Mouse (Mus musculus) frontal cortex, postnatal 10 days (tissue): ENCODE results near the gene Elk4.

ENCODE experiments used
- DNase-seq, 2 experiments: peaks; one replicate each; pipeline ENCODE4 v3.0.0; 2022; ENCODE audit warnings: low spot score in 2 of 2, mixed read lengths in 1 of 2

The Elk4 gene

GRCm38 (mm10) chr1:132007282-132007815, at the start of gene Elk4:
Gene Elk4 (plus strand): TSS chr1:132007607.
- peak; percentile 75 to 87 for DNase-seq

- no peak for DNase-seq
Measured at GRCm38 (mm10) chr1:131961004-131961403, 46.4 kb upstream of the Elk4 start.

- no peak for DNase-seq
Measured at GRCm38 (mm10) chr1:131962606-131963084, 44.8 kb upstream of the Elk4 start, which contains the start of gene Slc45a3. Gene Slc45a3 (plus strand): TSS chr1:131962967.

GRCm38 (mm10) chr1:131963085-131963951, 44.1 kb upstream of the Elk4 start:
- no peak for DNase-seq

GRCm38 (mm10) chr1:131964100-131964499, 43.3 kb upstream of the Elk4 start:
- DNase-seq = no peak

GRCm38 (mm10) chr1:131964580-131964979, 42.8 kb upstream of the Elk4 start:
- DNase-seq = no peak

- no peak for DNase-seq
Measured at GRCm38 (mm10) chr1:131965818-131966217, 41.6 kb upstream of the Elk4 start.

GRCm38 (mm10) chr1:131967336-131967735, 40.1 kb upstream of the Elk4 start:
- no peak for DNase-seq

- no peak for DNase-seq
Measured at GRCm38 (mm10) chr1:131968556-131968955, 38.9 kb upstream of the Elk4 start.

GRCm38 (mm10) chr1:131968983-131969382, 38.4 kb upstream of the Elk4 start:
- DNase-seq = no peak

- no peak for DNase-seq
Measured at GRCm38 (mm10) chr1:131969825-131970224, 37.6 kb upstream of the Elk4 start.

- DNase-seq = no peak
Measured at GRCm38 (mm10) chr1:131970322-131970660, 37.1 kb upstream of the Elk4 start.

GRCm38 (mm10) chr1:131970661-131971520, 36.5 kb upstream of the Elk4 start:
- no peak for DNase-seq

GRCm38 (mm10) chr1:131971771-131972497, 35.5 kb upstream of the Elk4 start:
- no peak for DNase-seq

GRCm38 (mm10) chr1:131972498-131973334, 34.7 kb upstream of the Elk4 start:
- no peak for DNase-seq

GRCm38 (mm10) chr1:131973991-131974390, 33.4 kb upstream of the Elk4 start:
- no peak for DNase-seq

GRCm38 (mm10) chr1:131976886-131977285, 30.5 kb upstream of the Elk4 start:
- DNase-seq = no peak

GRCm38 (mm10) chr1:131980471-131980870, 26.9 kb upstream of the Elk4 start:
- no peak for DNase-seq

- DNase-seq = peak in 1 of 2 experiments; percentile 57
Measured at GRCm38 (mm10) chr1:131981378-131982013, 25.9 kb upstream of the Elk4 start.

GRCm38 (mm10) chr1:131982907-131983306, 24.5 kb upstream of the Elk4 start:
- DNase-seq = peak; percentile 25 to 73
